Mouse (Mus musculus) adrenal gland, adult 2 months (tissue): ENCODE measurements around the gene Dpf2. TPM values are rescaled to one million over a fixed set of nuclear protein-coding genes. Genes with fewer than 3 reads are reported as not detected.
"Not testable (repeated sequence)": the region's sequence is repeated elsewhere in the genome, so short reads cannot be mapped to it uniquely, and the experiment has no call there.

Experiments used
- DNase-seq: peaks from one replicate; pipeline ENCODE4 v3.0.0; 2021
- polyA plus RNA-seq: library from polyadenylated mRNA; depleted of rRNA; stranded (reverse); fragments of >200 nt; gene quantifications from 2 replicates; pipeline ENCODE4 v1.2.3, GENCODE M21; 2012
- total RNA-seq, 2 experiments: library from RNA; stranded (reverse); gene quantifications; 2 replicates each; pipeline ENCODE4 v1.2.3; 2021

Dpf2 gene
- total and polyA plus RNA-seq, 3 experiments, result 56.3 to 125 (median 90.6) TPM

- no peak for DNase-seq
Measured at GRCm38 (mm10) chr19:5893282-5894001, 19.4 kb downstream of the Dpf2 start.

DNA sequence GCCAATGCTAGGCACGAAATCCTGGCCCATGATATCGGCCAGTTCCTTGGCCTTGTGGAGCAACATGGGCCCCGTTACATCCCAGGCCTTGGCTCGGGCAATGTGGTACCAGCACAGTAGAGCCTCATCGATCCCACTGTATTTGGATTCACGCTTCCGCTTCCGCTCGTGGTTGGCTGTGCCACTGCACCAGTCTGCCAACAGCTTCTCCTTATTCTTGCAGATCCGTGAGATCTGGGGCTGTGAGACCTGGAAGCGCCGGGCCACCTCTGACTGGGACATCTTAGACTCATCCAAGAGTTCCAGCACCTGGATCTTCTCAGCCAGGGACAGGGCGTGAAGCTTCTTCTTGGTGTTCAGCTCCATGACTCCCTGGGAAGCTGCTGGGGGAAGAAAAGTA lies 20.1 kb downstream of the Dpf2 start:
- no peak for DNase-seq

- DNase-seq, result no peak
Measured at GRCm38 (mm10) chr19:5892262-5892661, 20.5 kb downstream of the Dpf2 start.

GRCm38 (mm10) chr19:5891521-5892258 lies 21.1 kb downstream of the Dpf2 start:
- no peak for DNase-seq

DNA sequence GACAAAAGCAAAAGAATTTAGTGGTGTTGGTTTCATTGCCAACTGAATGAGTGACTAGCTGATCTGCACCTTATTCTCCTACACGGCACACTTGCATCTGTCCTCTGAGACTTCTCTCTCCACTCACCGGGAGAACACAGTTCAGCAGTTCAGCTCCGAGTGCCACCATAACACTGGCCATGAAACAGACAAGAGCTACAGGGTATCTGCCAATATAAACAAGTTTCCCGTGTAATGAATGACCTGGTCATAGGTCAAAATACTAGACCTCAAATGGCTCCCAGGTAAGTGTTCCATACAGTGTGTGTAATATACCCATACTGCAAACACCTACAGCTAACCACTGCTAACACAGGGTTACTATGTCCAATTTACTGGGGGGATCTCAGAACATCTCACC lies 23.6 kb downstream of the Dpf2 start:
- DNase-seq, result no peak

GRCm38 (mm10) chr19:5887234-5887815 lies 25.5 kb downstream of the Dpf2 start:
- DNase-seq, result no peak

DNA sequence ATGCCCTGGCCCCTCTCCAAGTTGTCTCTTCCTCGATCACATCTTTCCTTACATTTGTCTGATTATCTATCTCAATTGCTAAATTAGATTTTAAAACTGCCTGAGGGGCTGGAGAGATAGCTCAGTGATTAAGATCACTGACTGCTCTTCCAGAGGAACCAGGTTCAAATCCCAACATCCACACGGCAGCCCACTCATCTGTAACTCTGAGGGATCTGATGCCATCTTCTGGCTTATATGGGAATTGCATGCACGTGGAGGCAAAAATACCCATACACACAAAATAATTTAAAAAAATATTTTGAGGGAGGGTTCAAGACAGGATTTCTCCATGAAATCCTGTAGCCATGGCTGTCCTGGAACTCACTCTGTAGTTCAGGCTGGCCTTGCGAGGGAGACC lies 27.0 kb downstream of the Dpf2 start:
- DNase-seq, result no peak

DNA sequence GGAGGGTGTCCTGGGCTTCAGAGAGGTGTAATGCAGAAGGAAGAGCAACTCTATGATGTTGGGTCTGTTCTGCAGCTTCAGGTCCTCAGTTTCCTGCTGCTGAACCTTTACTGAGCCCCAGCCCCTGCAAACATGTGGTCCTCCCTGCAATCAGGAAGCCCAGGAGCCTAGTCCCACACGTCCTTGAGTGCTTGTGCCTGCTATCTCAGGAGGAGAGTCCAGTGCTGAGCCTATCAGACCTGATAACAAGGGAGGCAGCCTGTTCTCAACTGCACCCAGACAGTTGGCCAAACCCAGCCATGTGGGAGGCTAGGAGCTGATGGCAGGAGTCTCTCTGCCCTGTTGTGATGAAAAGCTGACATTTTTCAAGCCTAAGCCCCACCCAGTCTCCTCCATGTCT lies 28.9 kb downstream of the Dpf2 start:
- no peak for DNase-seq

DNA sequence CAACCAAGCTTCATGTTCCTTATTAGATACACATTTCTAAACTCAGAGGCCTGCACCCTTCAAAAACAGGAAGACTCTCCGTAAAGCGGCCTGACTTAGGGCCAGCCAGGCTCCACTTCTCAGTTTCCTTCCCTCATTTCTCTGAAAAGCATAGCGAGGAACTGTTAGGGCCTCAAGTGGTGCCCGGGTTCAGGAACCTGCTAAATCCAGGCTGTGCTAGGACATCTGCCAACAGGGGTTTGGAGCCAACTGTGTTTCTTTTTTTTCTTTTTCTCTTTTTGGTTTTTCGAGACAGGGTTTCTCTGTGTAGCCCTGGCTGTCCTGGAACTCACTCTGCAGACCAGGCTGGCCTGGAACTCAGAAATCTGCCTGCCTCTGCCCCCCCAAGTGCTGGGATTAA lies 30.7 kb downstream of the Dpf2 start:
- not testable (repeated sequence) for DNase-seq

GRCm38 (mm10) chr19:5881155-5881554 lies 31.7 kb downstream of the Dpf2 start:
- DNase-seq, result no peak

DNA sequence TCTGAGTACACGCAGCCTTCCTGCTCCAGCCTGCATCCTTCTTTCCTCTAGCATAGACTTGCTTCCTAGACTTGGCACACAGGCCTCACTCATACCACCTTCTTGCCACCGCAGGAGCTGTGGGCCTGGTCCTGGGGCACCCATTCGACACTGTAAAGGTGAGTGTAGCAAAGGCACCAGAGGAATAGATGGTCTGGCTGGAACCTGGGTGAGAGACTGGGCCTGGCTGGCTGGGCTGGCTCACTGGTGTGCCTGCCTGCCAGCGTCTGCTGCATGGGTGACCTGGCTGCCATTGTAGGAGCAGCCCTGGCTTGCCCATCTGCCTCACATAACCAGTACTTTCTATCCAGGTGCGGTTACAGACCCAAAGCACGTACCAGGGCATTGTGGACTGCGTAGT lies 33.1 kb downstream of the Dpf2 start:
- DNase-seq, result no peak

DNA sequence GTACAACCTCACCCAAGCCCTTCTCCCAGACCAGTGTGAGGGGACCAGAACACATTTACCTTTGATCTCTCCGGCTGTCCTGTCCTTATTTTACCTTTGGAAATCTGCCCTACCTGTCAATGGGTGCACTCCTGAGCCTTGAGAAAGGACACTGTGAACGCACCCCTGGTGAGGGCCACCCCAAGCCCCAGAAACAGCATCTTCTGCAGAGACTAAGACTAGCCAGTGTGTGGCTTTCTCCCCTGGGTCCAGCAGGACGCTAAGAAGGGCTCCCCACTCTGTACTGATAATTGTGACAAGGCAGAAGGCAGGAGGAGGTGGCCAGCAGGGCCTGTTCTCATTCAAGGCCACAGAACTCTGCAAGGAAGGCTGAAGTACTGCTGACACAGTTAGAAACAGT lies 33.9 kb downstream of the Dpf2 start:
- DNase-seq, result peak; percentile 62

DNA sequence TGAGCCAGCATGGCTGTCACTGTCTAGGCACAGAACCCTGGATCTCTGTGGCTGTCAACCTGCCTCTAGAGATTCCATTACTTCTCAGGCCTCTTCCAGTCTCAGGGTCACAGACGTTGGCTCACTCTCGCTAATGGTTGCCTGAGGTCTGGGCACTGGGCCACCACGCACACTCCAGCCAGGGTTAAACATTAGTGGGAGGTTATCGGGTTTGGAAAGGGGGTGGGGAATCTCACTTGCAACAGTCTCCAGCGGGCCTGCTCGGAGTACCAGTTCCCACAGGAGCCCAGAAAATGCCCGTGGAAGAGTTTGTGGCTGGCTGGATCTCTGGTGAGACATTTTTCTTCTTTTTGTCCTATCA lies 34.5 kb downstream of the Dpf2 start:
- DNase-seq, result peak; percentile 93

DNA sequence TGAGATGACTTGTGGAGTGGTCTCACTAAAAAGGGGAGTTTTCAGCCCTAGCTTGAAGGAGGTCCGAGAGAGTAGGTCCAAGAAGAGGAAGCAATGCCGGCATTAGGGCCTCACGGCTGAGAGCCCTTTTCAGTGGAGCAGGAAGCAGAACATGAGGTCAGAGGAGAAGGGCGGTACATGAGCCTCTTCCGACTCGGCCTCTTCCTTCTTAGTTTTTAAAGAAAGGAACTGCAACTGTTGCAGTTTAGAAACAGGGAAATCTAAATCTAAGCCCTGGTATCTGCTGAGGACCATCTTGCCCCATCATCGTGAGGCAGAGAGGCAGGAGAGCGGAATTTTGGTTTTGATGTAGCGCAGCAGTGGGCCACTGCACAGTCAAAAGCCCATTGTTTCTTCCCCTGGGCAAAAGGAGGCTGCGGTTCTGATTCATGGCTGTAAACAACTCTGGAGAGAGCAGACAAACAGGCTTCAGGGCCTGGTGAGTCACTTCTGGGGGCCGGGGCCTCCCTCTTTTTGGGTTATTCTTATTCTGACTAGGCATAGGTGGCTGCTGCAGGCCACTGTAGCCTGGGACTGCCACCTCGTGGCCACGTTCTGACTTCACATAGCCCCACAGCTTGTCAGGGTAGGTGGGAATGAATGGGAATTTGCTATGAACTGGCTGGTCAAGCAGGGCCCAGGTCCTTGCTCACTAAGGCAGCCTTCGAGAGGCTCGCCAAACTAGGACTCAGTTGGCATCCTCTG lies 35.0 kb downstream of the Dpf2 start, which contains the start of gene Slc25a45:
Slc25a45 (plus strand) TSS at position 191 of the 744 bp plus-strand sequence.
- DNase-seq, result peak; percentile 93

DNA sequence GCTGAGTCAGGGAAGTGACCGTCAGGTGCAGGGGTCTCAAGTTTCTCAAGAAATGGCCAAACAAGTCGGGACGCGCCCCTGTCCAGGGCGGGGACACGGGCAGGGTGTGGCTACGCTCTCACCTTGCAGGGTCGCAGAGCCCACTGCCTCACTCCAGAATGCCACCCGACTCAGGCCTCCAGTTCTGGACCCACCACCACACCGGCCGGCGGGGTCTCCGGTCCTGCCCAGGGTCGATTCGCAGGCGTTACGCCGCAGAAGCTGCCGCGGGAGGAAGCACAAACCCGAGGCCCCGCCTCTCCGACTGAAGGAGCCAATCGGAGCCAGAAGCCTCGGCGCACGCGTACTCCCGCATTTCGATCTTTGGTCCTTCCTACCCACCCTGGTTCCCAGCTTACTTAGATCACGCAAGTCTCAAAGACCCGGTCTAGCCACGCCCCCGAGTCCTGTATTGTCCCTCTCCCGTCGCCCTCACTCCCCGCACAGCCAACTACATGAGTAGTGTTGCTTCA lies 37.8 kb downstream of the Dpf2 start, which contains the start of gene Frmd8:
Frmd8 (minus strand) TSS at position 306 of the 512 bp plus-strand sequence.
- DNase-seq, result peak; percentile 95

- no peak for DNase-seq
Measured at GRCm38 (mm10) chr19:5874391-5874968, 38.3 kb downstream of the Dpf2 start.

DNA sequence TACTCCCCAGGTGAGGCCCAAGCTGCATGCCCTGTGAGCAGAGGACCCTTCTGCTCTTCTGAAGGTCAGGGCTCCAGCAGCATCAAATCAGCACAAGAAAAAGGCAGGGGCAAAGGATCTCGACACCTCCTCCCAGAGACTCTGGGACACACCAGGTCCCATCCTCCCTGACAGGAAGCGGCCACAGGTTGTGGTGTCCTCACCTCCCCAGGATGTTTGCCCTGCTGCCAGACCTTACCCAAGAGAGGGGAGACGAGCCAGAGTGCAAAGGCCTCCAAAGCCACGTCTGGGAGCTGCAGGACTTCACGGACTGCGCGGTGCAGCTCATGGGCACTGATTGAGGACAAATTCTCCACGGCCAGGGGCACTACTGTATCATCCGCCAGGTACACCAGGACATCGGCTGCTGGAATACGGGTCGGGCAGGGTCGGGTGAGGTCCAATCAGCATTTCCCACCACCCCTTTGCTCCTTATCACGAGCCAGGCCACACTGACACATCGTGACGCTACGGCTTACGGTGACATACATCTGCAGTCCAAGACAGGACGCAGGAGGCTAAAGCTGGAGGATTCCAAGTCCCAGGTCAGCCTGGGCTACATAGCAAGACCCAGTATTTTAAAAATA lies 39.8 kb downstream of the Dpf2 start:
- DNase-seq, result no peak

GRCm38 (mm10) chr19:5872528-5872927 lies 40.3 kb downstream of the Dpf2 start:
- no peak for DNase-seq

DNA sequence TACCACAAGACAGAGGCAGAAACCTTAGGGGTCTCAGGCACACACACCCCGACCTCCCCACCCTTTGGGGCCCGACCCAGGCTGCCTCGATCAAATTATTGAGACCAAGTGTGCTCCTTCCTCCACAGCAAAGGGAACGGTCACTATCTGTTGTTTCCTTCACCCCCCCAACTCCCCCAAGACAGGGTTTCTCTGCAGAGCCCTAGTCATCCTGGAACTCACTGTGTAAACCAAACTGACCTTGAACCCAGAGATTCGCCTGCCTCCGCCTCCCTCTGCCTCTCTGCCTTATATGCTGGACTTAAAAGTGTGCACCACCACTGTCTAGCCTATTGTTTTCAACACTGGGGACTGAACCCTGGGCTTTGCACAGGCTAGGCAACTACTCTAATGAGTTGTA lies 41.1 kb downstream of the Dpf2 start:
- no peak for DNase-seq

- DNase-seq, result no peak
Measured at GRCm38 (mm10) chr19:5871273-5871672, 41.5 kb downstream of the Dpf2 start.

- peak; percentile 82 for DNase-seq
Measured at GRCm38 (mm10) chr19:5868096-5868495, 44.7 kb downstream of the Dpf2 start.
